Mouse (Mus musculus): ENCODE data around the gene Psmb3.

Psmb3 gene

GRCm38 (mm10) chr11:97748496-97748895 is 45.3 kb downstream of the Psmb3 start:
- DNase-seq (ENCODE audit: low read depth, low spot score) = no peak

GRCm38 (mm10) chr11:97753277-97753676 is 50.1 kb downstream of the Psmb3 start:
- DNase-seq (ENCODE audit: low read depth, low spot score) = no peak

GRCm38 (mm10) chr11:97758125-97758524 is 54.9 kb downstream of the Psmb3 start:
- DNase-seq (ENCODE audit: low read depth, low spot score) = no peak

- DNase-seq (ENCODE audit: low read depth, low spot score) = no peak
Measured at GRCm38 (mm10) chr11:97758942-97759341, 55.7 kb downstream of the Psmb3 start.

GRCm38 (mm10) chr11:97761638-97762037 is 58.4 kb downstream of the Psmb3 start:
- DNase-seq (ENCODE audit: low read depth, low spot score) = no peak
